Mouse (Mus musculus): ENCODE results near the gene Atp11b. TPM values are rescaled to one million over a fixed set of nuclear protein-coding genes. Genes with fewer than 3 reads are reported as not detected.

Atp11b gene
- total RNA-seq, 2 experiments from 2014 or later = 16.4 to 17.1 TPM

DNA sequence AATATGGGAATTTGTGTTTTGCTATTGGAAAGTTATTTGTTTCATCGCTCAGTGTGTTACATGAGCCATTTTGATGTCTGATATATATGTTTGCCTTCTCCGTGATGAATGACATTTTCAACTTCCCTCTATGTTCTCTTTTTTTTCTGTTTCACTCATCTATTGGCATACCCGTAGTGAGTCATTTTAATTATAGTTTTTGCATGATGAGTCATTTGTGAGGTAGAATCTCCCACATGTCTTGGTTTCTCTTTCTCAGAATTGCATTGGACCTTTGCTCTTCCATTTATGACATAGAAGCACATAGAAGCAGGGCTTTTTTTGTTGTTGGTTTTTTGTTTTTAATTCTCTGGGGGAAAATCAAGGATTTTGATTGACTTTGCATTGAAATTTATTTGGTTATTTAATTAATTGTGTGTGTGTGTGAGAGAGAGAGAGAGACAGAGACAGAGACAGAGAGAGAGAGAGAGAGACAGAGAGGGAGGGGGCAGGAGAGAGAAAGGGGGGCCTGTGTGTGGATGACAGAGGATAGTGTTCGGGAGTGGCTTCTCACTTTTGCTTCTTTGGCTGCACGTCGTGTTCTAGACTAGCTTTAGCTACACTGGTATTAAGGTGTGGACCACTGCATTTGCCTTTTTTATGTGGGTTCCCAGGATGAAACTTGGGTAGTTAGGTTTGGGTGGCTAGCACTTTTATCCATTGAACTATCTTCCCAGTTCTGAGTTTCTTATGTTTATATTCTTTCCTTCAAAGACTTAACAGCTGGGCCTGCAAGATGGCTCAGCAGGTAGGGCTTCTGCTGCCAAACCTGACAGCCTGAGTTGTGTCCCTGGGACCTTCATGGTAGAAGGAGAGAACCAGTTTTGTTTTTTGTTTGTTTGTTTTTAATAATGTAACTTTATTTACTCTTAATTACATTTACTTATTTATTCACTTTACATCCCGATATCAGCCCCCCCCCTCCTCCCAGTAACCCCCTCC lies 11.0 kb downstream of the Atp11b start:
- intact Hi-C loops (cut with DNase I) = no loop called here
- no peak for DNase-seq

DNA sequence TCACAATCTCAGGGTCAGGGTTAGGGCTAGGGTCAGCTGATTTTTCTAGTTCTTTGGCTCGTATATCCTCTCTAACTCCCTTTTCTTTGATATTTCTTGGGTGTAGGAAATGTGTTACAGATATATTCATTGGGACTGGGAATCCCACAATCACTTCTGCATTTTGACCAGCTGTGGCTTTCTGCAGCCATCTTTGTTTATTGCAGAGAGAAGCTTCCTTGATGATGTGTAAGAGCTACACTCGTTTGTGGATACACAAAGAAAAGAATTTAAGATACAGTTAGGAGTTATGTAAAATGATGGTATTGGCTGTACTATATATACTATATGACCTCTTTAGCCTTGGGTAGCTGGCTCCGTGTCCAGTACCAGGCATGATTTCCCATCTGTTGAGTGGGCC lies 25.8 kb downstream of the Atp11b start:
- intact Hi-C loops (cut with DNase I) = no loop called here

DNA sequence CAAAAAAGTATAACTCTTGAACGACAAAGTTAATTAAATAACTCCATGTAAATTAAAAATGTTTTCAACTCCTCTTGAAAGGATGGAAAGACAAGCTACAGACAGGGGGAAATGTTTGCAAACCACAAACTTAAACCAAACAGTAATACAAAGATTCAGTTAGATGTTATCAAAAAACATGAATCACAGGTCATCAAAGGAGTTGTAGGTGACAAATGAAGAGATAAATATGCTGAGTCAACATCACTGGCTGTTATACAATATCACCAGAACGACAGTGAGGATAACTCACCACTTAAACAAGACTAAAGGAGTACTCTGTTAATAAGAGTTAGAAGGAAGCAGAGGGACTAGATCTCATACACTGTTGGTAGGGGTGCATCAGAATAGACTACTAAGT lies 48.1 kb downstream of the Atp11b start:
- DNase-seq = no peak
- intact Hi-C loops (cut with DNase I) = no loop called here

More for the DNA sequence above, 25.8 kb downstream of the Atp11b start:
- DNase-seq = no peak

DNA sequence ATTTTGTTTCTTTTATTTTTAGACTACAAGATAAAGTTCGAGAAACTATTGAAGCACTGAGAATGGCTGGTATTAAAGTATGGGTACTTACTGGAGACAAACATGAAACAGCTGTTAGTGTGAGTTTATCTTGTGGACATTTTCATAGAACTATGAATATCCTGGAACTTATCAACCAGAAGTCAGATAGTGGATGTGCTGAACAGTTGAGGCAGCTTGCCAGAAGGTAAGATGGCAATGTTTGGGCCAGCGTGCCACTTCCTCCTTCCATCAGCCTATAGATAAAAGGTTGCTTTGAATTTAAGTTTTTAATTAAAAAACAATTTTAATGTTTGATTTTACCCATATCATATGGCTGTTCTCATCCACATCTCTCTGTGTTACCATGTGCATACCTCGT lies 66.0 kb downstream of the Atp11b start:
- DNase-seq = no peak
- intact Hi-C loops (cut with DNase I) = no loop called here

DNA sequence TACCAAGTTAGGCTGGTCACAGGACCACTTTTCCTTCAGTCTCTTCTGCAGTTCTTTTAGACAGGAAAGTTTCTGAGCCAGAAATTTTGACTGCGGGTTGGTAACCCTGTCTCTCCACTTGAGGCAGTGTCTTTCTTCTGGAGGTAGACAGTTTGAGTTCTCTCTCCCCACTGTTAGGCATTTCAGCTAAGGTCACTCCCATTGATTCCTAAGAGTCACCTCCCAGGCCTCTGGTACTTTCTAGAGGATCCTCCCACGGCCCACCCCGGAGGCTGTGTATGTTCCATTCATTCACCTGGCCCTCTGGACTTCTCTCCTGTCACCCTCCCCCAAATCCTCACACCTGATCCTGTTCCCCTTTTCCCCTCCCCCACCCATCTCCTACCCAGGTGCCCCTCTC lies 68.1 kb downstream of the Atp11b start:
- DNase-seq = no peak
- intact Hi-C loops (cut with DNase I) = loop anchor here (2.0 kb wide), 1 partner anchor 37 kb away; no protein-coding TSS in a partner anchor

DNA sequence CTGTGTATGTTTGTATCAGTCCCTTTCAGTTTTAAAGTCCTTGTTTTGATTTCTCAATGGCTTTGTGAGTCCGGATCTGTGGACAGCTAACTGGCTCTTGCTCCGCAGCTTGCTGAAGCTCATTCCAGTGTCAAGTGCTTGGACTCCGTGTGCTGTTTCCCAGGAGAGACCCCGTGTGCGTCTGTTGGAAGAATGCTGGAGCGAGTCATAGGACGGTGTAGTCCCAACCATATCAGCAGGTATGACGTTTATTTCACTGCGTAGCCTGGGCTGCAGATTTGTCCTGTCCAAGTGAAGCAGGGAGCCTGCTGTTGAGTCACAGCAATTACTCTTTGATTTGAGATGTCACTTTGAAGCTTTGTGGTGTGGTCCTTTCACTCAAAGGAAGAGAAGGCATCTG lies 95.4 kb downstream of the Atp11b start:
- no peak for DNase-seq
- intact Hi-C loops (cut with DNase I) = no loop called here

DNA sequence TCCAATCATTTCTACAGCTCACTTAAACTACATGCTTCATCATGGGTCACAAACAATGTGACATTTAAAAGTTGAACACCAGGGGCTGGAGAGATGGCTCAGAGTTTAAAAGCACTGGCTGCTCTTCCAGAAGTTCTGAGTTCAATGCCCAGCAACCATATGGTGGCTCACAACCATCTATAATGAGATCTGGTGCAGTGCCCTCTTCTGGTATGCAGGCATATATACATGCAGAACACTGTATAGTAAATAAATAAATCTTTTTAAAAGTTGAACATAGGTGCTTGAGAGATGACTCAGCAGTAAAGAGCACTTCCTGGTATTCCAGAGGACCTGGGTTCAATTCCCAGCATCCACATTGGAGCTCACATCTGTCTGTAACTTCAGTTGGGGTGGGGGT lies 129.4 kb downstream of the Atp11b start:
- intact Hi-C loops (cut with DNase I) = no loop called here
- DNase-seq = no peak

DNA sequence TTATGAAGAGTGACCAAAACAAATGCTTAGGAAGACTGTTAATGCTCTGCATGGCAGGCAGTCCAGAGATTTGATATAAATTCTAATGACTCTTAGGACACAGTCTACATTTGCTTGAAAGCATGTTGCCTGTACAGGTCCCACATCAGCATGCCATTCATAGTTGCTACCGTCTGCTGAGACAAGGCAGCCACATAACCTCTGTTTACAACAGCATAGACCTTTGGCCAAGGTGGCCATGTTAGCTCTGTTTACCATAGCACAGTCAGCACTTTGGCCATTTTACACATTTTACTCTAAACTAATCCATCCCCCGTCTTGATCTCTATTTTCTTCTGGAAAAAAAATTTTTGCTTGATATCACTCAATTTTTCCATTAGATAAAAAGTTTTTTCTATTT lies 135.6 kb downstream of the Atp11b start:
- DNase-seq = no peak
- intact Hi-C loops (cut with DNase I) = no loop called here

DNA sequence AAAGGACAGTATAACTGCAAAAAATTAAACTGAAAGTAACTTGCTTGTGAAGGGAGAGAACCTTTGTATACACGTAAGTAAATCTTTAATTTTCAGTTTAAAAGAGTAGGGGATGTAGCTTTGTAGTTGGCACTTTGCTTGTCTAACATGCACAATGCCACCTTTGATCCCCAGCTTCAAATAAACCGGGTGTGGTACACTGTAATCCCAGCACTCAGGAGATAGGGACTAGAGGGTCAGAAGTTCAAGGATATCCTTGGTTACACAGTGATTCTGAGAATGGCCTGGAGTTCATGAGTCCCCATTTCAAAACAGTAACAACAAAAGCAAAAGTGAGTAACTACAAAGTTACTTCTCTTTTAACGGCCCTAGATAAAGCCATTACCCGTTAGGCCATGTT lies 137.2 kb downstream of the Atp11b start:
- intact Hi-C loops (cut with DNase I) = no loop called here
- DNase-seq = no peak

DNA sequence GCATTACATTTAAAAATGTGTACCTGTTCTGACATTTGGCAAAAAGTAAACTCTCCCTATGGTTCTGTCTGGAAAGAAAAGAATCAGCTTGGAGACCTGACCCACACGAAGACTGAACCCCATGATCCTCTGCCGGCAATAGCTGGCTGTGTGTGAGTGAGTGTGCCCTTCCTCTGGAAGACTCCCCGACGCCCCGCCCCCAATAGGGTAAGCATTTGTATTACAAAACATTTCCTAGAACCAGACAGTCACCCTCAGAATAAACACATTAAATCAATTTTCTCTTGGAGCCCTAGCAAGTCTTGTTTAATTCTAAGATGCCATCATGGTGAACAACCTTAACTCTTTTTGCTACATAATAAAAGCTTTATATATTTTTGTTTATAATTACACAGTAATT lies 139.2 kb downstream of the Atp11b start:
- intact Hi-C loops (cut with DNase I) = no loop called here
- no peak for DNase-seq

DNA sequence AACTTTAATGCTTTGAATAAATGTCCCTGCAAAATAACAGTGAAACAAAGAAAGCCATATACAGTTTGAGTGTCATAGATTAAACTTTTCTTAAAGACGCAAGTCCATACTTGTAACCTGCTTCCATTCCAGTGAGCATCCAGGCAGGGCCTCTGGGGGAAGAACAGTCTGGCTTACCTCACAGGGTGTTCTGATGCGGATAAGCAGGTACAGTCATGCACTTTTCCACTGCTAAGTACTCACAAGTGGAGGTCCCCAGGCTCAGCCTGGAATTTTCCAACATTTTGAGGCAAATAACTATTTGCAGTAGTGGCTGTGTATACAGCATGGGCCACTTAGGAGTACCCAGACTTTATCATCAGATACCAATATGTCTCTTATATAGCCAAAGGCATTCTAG lies 144.0 kb downstream of the Atp11b start:
- DNase-seq = no peak
- intact Hi-C loops (cut with DNase I) = no loop called here

DNA sequence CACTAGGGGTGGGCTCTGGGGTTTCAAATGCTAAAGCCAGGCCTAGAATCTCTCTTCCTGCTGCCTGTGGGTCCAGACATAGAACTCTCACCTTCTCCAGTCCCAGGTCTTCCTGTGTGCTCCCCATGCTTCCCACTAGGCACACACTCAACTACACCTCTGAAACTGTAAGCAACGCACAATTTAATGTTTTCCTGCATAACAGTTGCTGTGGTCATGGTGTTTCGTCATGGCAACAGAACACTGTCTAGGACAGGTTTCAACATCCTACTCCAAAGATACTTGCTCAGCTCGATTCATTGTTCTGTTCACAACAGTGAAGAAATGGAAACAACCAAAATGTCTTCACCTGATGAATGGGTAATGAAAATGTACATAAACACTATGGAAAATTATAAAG lies 145.2 kb downstream of the Atp11b start:
- intact Hi-C loops (cut with DNase I) = no loop called here

DNA sequence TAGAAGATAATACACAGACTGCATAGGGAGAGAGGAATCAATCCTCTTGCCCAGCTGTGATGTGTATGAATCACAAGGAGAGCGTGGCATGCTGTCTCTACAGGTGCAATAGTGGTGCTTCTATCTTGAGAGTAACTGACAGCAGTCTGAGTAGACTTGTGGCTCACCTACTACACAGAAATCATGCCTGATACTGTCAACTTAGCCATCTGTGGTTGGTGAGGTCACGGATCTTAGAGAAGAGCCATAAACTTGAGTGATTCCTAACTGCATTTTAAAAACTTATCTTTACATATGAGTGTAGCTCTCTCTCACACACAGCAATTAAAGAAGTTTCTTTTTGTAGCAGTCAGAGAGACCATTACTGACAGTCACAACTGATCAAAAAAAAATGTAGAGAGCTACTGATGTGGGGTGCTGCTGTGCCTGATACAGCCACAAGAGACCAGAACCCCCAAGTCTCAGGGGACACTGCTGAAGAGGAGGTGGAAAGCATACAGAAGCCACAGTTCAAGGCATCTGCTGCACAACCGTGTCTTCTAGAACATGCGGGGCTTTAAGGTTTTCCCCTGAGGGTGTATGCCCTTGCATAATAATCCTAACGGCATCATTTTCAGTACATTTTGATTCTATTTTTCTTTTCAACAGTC lies 146.8 kb downstream of the Atp11b start:
- no peak for DNase-seq
- intact Hi-C loops (cut with DNase I) = no loop called here

More for the DNA sequence above, 145.2 kb downstream of the Atp11b start:
- DNase-seq = no peak

Other genes with a start within 250 kb of the Atp11b start
- gene Dcun1d1, start 183.3 kb downstream of the Atp11b start, total RNA-seq (2021) = 10 to 100 TPM; 76.0 to 76.4 TPM
- 10 to 100 TPM; 28.3 to 35.9 TPM for gene Mccc1, start 246.6 kb downstream of the Atp11b start, total RNA-seq (2021)